Mouse (Mus musculus): ENCODE results near the gene Gm44965. TPM values are rescaled to one million over a fixed set of nuclear protein-coding genes. Genes with fewer than 3 reads are reported as not detected.

Gene Gm44965
- polyA plus RNA-seq, 1 experiment from 2014 or later, result not detected

GRCm38 (mm10) chr6:48600594-48600993 lies 6.9 kb downstream of the Gm44965 start:
- peaks cover 22% of the 10 kb centered on the region; the same call in 1 of the 2 replicates for H3K36me3 ChIP-seq (ENCODE audit: insufficient read depth, low read length)
- DNase-seq (ENCODE audit: low spot score) (no peak), ATAC-seq (no peak)
- 92% methylated on average over 1 of the region's 1 CpGs for WGBS
- TF ChIP-seq CTCF (IDR thresholded peaks at IDR 0.05) (no peak), EP300 (IDR thresholded peaks at IDR 0.05) (no peak)
- H3K27ac ChIP-seq (ENCODE audit: low read length), result no peak overlapping the region
- no peak overlapping the region for H3K4me3 ChIP-seq (ENCODE audit: low read depth, low read length)
- no peak overlapping the region for H3K4me2 ChIP-seq (replicated peaks; ENCODE audit: low read depth, low read length)
- no peaks in the 10 kb centered on the region for H3K27me3 ChIP-seq (replicated peaks; ENCODE audit: insufficient read depth, low read length)
- H3K9me3 ChIP-seq (ENCODE audit: low read length), result peaks cover 10% of the 10 kb centered on the region
- H3K4me1 ChIP-seq (ENCODE audit: insufficient read depth, low read depth, low read length), result no peaks in the 10 kb centered on the region
- H3K9ac ChIP-seq (replicated peaks; ENCODE audit: low read depth), result no peak overlapping the region

DNA sequence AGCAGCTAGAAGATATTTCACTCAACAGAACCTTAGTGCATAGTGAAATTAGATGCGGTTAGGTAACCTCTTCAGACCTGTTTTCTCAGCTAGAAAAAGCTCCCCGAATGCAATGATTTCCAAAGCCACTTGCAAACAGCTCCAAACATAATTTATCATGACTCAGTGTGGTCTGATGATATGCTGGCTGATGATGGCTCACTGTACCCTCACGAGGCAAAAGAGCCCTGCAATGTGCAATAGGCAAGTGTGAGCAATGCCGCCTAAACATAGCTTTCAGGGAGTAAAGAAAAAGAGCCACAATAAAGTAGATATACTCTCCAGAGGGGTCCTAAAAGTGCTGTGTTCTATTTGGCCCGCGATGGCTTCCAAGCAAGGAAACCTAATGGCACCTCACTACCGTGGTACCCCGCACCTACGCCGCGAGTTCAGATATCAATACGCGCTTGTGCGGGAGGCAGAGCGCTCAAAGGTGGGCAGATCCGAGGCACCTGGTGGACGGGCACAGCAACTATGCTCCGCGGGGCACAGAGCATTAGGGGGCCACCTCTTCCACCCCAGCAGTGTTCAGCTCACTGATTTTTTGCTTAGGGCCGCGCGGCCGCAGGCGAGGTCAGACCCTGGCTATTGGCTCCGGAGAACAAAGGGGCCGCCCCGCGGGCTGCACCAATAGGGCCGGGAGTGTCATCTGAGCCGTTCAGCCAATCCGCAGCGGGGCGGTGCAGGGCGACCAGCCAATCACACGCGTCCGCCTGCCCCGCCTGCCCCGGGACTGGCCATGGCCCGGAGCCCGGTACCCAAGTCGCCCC lies 7.7 kb downstream of the Gm44965 start, which contains the start of gene Zfp775:
Gene Zfp775 (plus strand): TSS at position 793 of the 809 bp plus-strand sequence.
- 6% methylated on average over 42 of the region's 42 CpGs for WGBS
- DNase-seq (ENCODE audit: low spot score) (peak; percentile 97), ATAC-seq (peak; percentile 100)
- Histone ChIP-seq H3K27me3 (replicated peaks; ENCODE audit: insufficient read depth, low read length) (no peaks in the 10 kb centered on the region), H3K4me1 (ENCODE audit: insufficient read depth, low read depth, low read length) (no peaks in the 10 kb centered on the region), H3K36me3 (ENCODE audit: insufficient read depth, low read length) (peaks cover 15% of the 10 kb centered on the region; the same call in 1 of the 2 replicates), H3K27ac (ENCODE audit: low read length) (peak within 1 kb of the TSS; percentile 85), H3K4me3 (ENCODE audit: low read depth, low read length) (peak within 1 kb of the TSS; percentile 56), H3K9me3 (ENCODE audit: low read length) (peaks cover 8% of the 10 kb centered on the region), H3K9ac (replicated peaks; ENCODE audit: low read depth) (peak within 1 kb of the TSS; percentile 51), H3K4me2 (replicated peaks; ENCODE audit: low read depth, low read length) (peak within 1 kb of the TSS; percentile 88)
- no peak for TF ChIP-seq EP300 (IDR thresholded peaks at IDR 0.05)
- TF ChIP-seq CTCF (IDR thresholded peaks at IDR 0.05), result peak; percentile 19

DNA sequence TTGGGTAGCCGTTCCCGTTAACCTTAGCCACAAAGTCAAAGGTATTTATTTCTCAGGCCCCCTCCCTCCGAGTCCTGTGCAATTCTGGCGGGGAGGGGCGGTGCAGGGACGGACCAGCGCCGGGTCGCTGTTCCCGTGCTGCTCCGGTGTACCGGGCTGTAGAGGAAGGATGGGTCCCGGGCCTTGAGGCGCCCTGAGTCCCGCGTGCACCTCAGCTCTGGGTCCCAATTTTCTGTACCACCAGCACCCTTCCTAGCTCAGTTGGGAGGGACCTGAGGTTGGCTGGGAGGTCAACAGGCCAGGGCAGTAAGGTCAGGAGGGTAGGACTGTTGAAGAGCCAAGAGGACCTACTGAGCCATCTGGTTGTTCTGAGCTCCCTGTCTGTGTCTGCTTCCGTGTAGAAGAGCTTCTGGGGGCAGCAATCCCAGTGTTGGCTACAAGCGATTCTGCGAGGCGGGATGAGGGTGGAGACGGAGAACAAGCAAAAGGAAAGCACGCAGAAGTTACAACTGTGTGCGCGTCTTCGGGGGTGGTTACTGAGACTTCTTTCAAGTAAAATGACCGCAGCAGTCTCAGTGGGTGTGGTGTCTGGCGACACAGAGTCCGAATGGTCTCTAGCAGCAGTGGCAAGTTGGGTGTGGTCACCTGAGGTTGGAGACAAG lies 8.5 kb downstream of the Gm44965 start:
- 2% methylated on average over 27 of the region's 28 CpGs for WGBS
- peak; percentile 61 for ATAC-seq
- peak overlapping the region; percentile 51 for H3K9ac ChIP-seq (replicated peaks; ENCODE audit: low read depth)
- peak overlapping the region; percentile 56 for H3K4me3 ChIP-seq (ENCODE audit: low read depth, low read length)
- peak; percentile 59 for DNase-seq (ENCODE audit: low spot score)
- 0 out of 2 replicates have a peak, but pooled peaks cover under 1% of the 10 kb centered on the region for H3K9me3 ChIP-seq (ENCODE audit: low read length)
- no peaks in the 10 kb centered on the region for H3K4me1 ChIP-seq (ENCODE audit: insufficient read depth, low read depth, low read length)
- TF ChIP-seq CTCF (IDR thresholded peaks at IDR 0.05) (no peak), EP300 (IDR thresholded peaks at IDR 0.05) (no peak)
- peak overlapping the region; percentile 88 for H3K4me2 ChIP-seq (replicated peaks; ENCODE audit: low read depth, low read length)
- H3K27me3 ChIP-seq (replicated peaks; ENCODE audit: insufficient read depth, low read length), result no peaks in the 10 kb centered on the region
- peak overlapping the region; percentile 85 for H3K27ac ChIP-seq (ENCODE audit: low read length)
- peaks cover 8% of the 10 kb centered on the region; the same call in 1 of the 2 replicates for H3K36me3 ChIP-seq (ENCODE audit: insufficient read depth, low read length)

GRCm38 (mm10) chr6:48608124-48608523 lies 14.4 kb downstream of the Gm44965 start:
- H3K36me3 ChIP-seq (ENCODE audit: insufficient read depth, low read length), result no peaks in the 10 kb centered on the region
- H3K9me3 ChIP-seq (ENCODE audit: low read length), result no peaks in the 10 kb centered on the region
- WGBS, result 78% methylated on average over 2 of the region's 2 CpGs
- H3K4me1 ChIP-seq (ENCODE audit: insufficient read depth, low read depth, low read length), result no peaks in the 10 kb centered on the region
- no peaks in the 10 kb centered on the region for H3K27me3 ChIP-seq (replicated peaks; ENCODE audit: insufficient read depth, low read length)
- H3K27ac ChIP-seq (ENCODE audit: low read length), result no peak overlapping the region
- no peak overlapping the region for H3K4me3 ChIP-seq (ENCODE audit: low read depth, low read length)
- no peak overlapping the region for H3K9ac ChIP-seq (replicated peaks; ENCODE audit: low read depth)
- DNase-seq (ENCODE audit: low spot score), result no peak
- no peak overlapping the region for H3K4me2 ChIP-seq (replicated peaks; ENCODE audit: low read depth, low read length)
- no peak for ATAC-seq
- TF ChIP-seq EP300 (IDR thresholded peaks at IDR 0.05), result no peak
- no peak for TF ChIP-seq CTCF (IDR thresholded peaks at IDR 0.05)

DNA sequence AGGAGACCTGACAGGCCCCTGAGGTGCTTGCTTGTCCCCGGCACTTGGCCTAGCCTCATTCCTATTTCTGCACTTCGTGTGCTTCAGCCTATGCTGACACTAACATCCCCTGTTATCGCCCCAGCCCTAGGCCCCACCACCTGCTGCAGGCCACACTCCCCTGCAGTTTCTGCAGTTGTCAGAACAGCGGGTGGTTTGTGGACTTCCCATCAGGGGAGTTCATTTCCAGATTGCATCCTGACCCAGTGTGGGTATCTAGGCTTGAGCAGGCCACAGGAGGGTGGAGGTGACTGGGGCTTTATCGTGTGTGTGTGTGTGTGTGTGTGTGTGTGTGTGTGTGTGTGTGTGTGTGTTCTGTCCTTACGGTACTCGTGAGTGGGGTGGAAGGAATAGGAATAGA lies 15.8 kb downstream of the Gm44965 start:
- Histone ChIP-seq H3K4me2 (replicated peaks; ENCODE audit: low read depth, low read length) (no peak overlapping the region), H3K36me3 (ENCODE audit: insufficient read depth, low read length) (0 out of 2 replicates have a peak, but pooled peaks cover 6% of the 10 kb centered on the region), H3K27me3 (replicated peaks; ENCODE audit: insufficient read depth, low read length) (no peaks in the 10 kb centered on the region), H3K4me3 (ENCODE audit: low read depth, low read length) (no peak overlapping the region), H3K9me3 (ENCODE audit: low read length) (no peaks in the 10 kb centered on the region), H3K27ac (ENCODE audit: low read length) (no peak overlapping the region), H3K4me1 (ENCODE audit: insufficient read depth, low read depth, low read length) (no peaks in the 10 kb centered on the region), H3K9ac (replicated peaks; ENCODE audit: low read depth) (no peak overlapping the region)
- TF ChIP-seq EP300 (IDR thresholded peaks at IDR 0.05), result no peak
- no peak for TF ChIP-seq CTCF (IDR thresholded peaks at IDR 0.05)
- WGBS, result 44% methylated on average over 5 of the region's 7 CpGs
- ATAC-seq (no peak), DNase-seq (ENCODE audit: low spot score) (no peak)

DNA sequence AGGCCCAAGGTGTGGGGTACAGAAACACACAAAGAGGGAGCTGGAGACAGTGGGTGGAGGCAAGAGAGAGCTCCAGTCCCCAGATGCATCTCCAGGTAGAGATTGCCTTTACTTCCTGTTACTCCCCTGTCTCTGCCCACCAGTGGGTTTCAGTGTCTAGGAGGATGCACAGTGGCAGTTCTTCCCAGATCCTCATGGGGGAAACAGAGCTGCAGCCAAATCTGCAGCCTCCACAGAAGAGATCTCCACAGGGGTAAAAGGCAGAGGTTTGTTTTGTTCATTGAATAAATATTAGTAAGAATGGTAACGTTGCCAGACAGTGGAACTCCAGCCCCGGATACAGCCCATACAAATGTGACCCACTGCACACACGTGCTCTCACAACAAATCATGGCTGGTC lies 16.9 kb downstream of the Gm44965 start:
- Histone ChIP-seq H3K9ac (replicated peaks; ENCODE audit: low read depth) (no peak overlapping the region), H3K9me3 (ENCODE audit: low read length) (no peaks in the 10 kb centered on the region), H3K27me3 (replicated peaks; ENCODE audit: insufficient read depth, low read length) (no peaks in the 10 kb centered on the region), H3K4me3 (ENCODE audit: low read depth, low read length) (no peak overlapping the region), H3K4me1 (ENCODE audit: insufficient read depth, low read depth, low read length) (no peaks in the 10 kb centered on the region), H3K4me2 (replicated peaks; ENCODE audit: low read depth, low read length) (no peak overlapping the region), H3K27ac (ENCODE audit: low read length) (no peak overlapping the region), H3K36me3 (ENCODE audit: insufficient read depth, low read length) (0 out of 2 replicates have a peak, but pooled peaks cover 6% of the 10 kb centered on the region)
- ATAC-seq (no peak), DNase-seq (ENCODE audit: low spot score) (no peak)
- 47% methylated on average over 3 of the region's 3 CpGs for WGBS
- TF ChIP-seq EP300 (IDR thresholded peaks at IDR 0.05) (no peak), CTCF (IDR thresholded peaks at IDR 0.05) (peak; percentile 26; the same call in 1 of the 2 replicates)

All from lung, postnatal 0 days (tissue).